Mouse (Mus musculus) midbrain, embryonic 14.5 days (tissue): ENCODE measurements around the gene Mrvi1. TPM values are rescaled to one million over a fixed set of nuclear protein-coding genes. Genes with fewer than 3 reads are reported as not detected.

Source experiments
- ATAC-seq: fragments of 200-750 bp; cut with Nextera tagmentation; 2 replicates; pipeline ENCODE4 v1.8.0; 2017; ENCODE audit warnings: moderate number of reproducible peaks, moderate library complexity; ENCODE audit not compliant: low FRiP score, low TSS enrichment
- DNase-seq: peaks from one replicate; pipeline ENCODE4 v3.0.0-alpha.2; 2015
- H3K27ac ChIP-seq: fragments of 300-500 bp; sonication (generic); replicated peaks from 2 replicates; pipeline ENCODE4 v1.5.1; 2014; ENCODE audit warnings: mild to moderate bottlenecking, low read depth, low read length, moderate library complexity
- H3K27me3 ChIP-seq: fragments of 300-500 bp; sonication (generic); 2 replicates; pipeline ENCODE4 v1.6.1; 2014; ENCODE audit warnings: low read length, control low read depth, mixed read lengths; ENCODE audit not compliant: control insufficient read depth, insufficient read depth
- H3K36me3 ChIP-seq: fragments of 300-500 bp; sonication (generic); 2 replicates; pipeline ENCODE4 v1.6.1; 2014; ENCODE audit warnings: low read length, control low read depth; ENCODE audit not compliant: control insufficient read depth, insufficient read depth
- H3K4me1 ChIP-seq: fragments of 300-500 bp; sonication (generic); 2 replicates; pipeline ENCODE4 v1.6.1; 2014; ENCODE audit warnings: mild to moderate bottlenecking, antibody characterized with exemption, low read length, control low read depth; ENCODE audit not compliant: control insufficient read depth, insufficient read depth
- H3K4me2 ChIP-seq: fragments of 300-500 bp; sonication (generic); 2 replicates; pipeline ENCODE4 v1.6.1; 2014; ENCODE audit warnings: mild to moderate bottlenecking, low read length, moderate library complexity
- H3K4me3 ChIP-seq: fragments of 300-500 bp; sonication (generic); replicated peaks from 2 replicates; pipeline ENCODE4 v1.5.1; 2014; ENCODE audit warnings: low read depth, low read length
- H3K9ac ChIP-seq: fragments of 300-500 bp; sonication (generic); replicated peaks from 2 replicates; pipeline ENCODE4 v1.6.1; 2014; ENCODE audit warnings: mild to moderate bottlenecking, low read length, moderate library complexity
- H3K9me3 ChIP-seq: fragments of 300-500 bp; sonication (generic); 2 replicates; pipeline ENCODE4 v1.6.1; 2016; ENCODE audit warnings: low read length, control low read depth, mixed read lengths; ENCODE audit not compliant: control insufficient read depth
- WGBS: fragments of 180-500 bp; shearing (Covaris S2); extraction: QIAGEN DNeasy Blood & Tissue Kit; methylation state at CpG from one replicate; pipeline ENCODE4 v1.1.7; 2014; 5-methylcytosine and 5-hydroxymethylcytosine counted together
- polyA plus RNA-seq: library from polyadenylated mRNA; unstranded; fragments of >200 nt; fragmentation: Nextera tagmentation; extraction: Ambion mirVana; gene quantifications from 2 replicates; pipeline ENCODE4 v1.2.1, GENCODE M21; 2014

Mrvi1 gene
- polyA plus RNA-seq, 1 experiment from 2014 or later = 0.99 TPM

DNA sequence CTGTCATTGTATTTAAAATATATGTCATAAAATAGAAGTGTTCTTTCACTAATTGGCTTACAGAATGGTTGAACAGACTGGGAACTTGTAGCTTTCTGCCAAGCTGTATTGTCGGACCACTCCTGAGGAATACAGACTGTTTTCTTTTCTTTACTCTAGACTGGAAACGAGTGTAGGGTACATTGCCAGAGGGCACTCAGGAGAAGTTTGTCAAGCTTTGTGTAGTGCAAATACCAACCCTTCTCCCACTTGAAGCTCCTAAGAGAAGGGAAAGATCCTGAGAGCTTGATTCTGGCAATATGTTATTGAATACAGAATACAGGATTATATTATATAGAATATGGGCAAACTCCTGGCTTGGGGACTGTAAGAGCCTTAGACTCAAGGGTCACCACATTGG is 48.3 kb downstream of the Mrvi1 start:
- H3K9me3 ChIP-seq = no peaks in the 10 kb centered on the region
- no peaks in the 10 kb centered on the region for H3K36me3 ChIP-seq
- ATAC-seq = no peak
- no peak overlapping the region for H3K4me2 ChIP-seq
- H3K27me3 ChIP-seq = no peaks in the 10 kb centered on the region
- DNase-seq = no peak
- H3K4me1 ChIP-seq = no peaks in the 10 kb centered on the region
- H3K9ac ChIP-seq = no peak overlapping the region
- no peak overlapping the region for H3K4me3 ChIP-seq
- 82% methylated on average over 2 of the region's 2 CpGs for WGBS
- H3K27ac ChIP-seq = no peak overlapping the region

DNA sequence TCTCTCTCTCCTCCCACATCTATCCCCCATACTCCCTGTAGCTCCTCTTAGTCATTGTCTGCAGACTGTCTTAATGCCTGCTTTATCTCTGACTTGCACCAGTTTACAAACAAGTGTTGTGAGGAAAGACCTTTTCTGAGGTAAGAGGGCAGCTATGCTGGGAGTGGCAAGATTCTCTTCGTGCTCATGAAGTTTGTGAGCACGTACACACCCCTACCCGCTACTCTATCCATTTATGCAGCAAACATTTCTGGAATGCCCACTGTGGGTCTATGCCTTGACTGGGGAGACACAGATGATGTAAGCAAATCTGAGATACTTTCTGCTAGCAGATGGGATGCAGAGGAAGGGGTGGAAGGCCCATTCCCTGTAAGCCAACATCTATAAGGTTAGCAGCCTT is 48.9 kb downstream of the Mrvi1 start:
- H3K9ac ChIP-seq = no peak overlapping the region
- no peaks in the 10 kb centered on the region for H3K9me3 ChIP-seq
- WGBS = 90% methylated on average over 3 of the region's 3 CpGs
- H3K4me3 ChIP-seq = no peak overlapping the region
- ATAC-seq (no peak), DNase-seq (no peak)
- H3K4me1 ChIP-seq = no peaks in the 10 kb centered on the region
- no peaks in the 10 kb centered on the region for H3K36me3 ChIP-seq
- no peaks in the 10 kb centered on the region for H3K27me3 ChIP-seq
- no peak overlapping the region for H3K27ac ChIP-seq
- H3K4me2 ChIP-seq = no peak overlapping the region

DNA sequence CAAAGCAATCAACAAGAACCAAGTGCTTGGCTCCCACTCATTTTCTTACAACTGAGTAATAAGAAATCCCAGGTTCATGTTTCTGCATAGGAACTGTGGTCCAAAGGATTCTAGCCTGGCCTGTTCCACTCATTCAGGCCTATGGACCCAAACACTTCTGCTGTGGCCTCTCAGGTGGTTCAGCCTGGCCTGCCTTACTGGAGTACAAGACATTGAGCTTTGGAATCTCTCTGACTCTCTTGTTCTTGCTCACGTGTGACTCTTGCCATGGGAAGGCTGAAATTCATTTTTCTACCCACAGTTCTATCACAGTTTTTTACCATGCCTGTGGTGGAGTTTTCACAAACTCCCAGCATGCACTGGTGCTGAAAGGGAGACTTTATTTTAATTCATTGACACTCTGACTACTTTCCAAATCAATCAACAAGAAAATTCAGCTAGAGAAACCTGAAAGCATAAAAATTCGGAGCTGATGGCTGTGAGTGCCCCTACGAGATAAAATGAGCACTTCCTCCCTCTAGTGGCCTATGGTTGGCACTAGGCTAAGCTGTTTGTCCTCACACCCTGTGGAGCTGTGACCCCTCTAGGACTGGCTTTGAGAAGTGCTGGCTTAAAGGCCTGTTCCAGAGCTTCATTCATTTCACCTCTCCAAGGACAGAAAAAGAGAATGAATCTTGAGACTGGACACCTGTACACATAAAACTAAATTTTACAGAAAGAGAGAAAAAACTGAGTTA is 52.0 kb downstream of the Mrvi1 start:
- ATAC-seq (no peak), DNase-seq (peak; percentile 72)

DNA sequence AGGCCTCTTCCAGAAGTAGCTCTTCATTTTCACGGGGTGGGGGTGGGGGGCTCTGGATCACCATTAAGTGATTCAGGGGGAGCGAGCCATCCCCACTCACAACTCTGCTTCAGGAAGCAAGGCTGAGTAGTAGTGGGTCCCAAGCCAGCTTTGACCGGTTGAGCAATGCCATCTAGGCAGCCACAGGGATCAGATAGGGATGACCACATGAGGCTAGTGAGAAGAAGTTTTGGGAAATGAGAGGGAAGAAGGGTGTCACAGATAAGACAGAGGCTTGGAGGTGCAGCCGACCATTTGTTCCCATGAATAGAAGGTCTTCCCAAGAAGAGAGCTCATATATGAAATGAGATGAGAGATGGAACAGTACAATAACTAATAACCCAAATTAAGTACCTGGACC is 55.7 kb downstream of the Mrvi1 start:
- no peak for ATAC-seq

More for the DNA sequence above, 52.0 kb downstream of the Mrvi1 start:
- no peak overlapping the region for H3K4me2 ChIP-seq
- no peaks in the 10 kb centered on the region for H3K27me3 ChIP-seq
- no peaks in the 10 kb centered on the region for H3K4me1 ChIP-seq
- H3K4me3 ChIP-seq = no peak overlapping the region
- no peaks in the 10 kb centered on the region for H3K9me3 ChIP-seq
- no peaks in the 10 kb centered on the region for H3K36me3 ChIP-seq
- no peak overlapping the region for H3K27ac ChIP-seq
- 35% methylated on average over 3 of the region's 3 CpGs for WGBS
- H3K9ac ChIP-seq = no peak overlapping the region

DNA sequence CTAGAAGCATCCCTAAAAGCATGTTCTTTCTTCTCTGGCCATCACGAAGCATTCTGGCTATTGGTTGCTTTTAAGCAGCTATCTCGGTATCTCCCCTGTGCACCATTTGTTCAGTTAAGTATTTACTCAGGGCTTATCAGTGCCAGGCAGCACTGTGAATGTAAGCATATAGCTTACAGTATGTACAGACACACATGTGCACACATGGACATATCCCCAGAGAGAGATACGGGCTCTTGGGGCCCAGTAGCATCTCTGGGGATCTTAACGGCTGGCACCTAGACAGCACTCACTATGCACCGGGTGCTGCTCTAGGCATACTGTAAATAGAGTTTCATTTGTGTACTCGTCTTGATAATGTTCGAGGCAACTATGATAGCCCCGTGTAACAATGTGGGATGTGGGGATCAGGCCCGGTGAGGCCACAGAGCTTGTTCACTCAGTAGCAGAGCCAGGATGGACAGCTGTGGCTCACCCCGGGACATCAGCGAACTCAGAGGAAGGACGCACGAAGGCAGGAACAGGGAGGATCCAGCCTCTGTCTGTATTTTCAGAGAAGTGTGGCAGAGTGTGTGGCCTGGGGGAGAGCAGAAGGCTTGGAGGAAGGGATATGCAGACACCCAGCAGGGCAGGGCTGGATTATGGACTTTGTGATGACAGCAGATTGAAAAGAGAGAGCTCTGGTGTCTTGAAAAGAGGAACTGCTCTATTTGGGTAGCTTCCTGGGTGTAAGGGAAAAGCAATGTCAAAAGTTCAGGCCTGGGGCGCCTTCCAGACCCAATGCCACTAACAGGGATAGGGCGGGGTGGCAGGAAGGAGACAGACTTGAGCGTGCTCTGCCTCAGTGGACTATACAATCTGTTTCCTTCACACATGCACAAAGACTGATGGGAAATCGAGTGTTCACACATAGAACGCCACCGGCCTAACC is 61.7 kb downstream of the Mrvi1 start:
- Histone ChIP-seq H3K4me3 (no peak overlapping the region), H3K36me3 (no peaks in the 10 kb centered on the region), H3K9me3 (no peaks in the 10 kb centered on the region), H3K4me2 (no peak overlapping the region), H3K9ac (no peak overlapping the region), H3K27ac (no peak overlapping the region), H3K27me3 (no peaks in the 10 kb centered on the region), H3K4me1 (no peaks in the 10 kb centered on the region)
- peak; percentile 4 for DNase-seq
- WGBS = 83% methylated on average over 19 of the region's 19 CpGs
- no peak for ATAC-seq

More for the DNA sequence above, 55.7 kb downstream of the Mrvi1 start:
- DNase-seq = no peak
- Histone ChIP-seq H3K27ac (no peak overlapping the region), H3K4me1 (no peaks in the 10 kb centered on the region), H3K36me3 (no peaks in the 10 kb centered on the region), H3K4me3 (no peak overlapping the region), H3K4me2 (no peak overlapping the region), H3K27me3 (no peaks in the 10 kb centered on the region), H3K9ac (no peak overlapping the region), H3K9me3 (no peaks in the 10 kb centered on the region)
- 81% methylated on average over 4 of the region's 4 CpGs for WGBS

DNA sequence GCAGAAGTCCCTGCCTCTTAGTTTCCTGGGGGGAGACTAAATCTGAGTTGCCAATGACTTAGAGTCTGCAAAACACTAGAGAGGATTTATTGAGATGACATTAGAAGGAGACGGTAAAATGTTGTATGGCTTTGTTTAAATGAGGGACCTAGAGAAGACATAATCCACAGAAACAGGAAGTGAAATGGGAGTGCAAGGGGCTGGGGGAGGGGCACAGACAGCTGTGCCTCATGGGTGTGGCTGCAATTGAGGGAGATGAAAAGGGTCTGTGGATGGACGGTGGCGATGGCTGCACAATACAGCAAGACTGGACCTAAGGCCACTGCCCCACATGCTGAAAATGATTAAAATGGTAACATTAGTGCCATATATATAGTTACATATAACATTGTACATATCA is 62.5 kb downstream of the Mrvi1 start:
- Histone ChIP-seq H3K27ac (no peak overlapping the region), H3K9ac (no peak overlapping the region), H3K36me3 (no peaks in the 10 kb centered on the region), H3K9me3 (no peaks in the 10 kb centered on the region), H3K27me3 (no peaks in the 10 kb centered on the region), H3K4me3 (no peak overlapping the region), H3K4me1 (no peaks in the 10 kb centered on the region), H3K4me2 (no peak overlapping the region)
- 63% methylated on average over 3 of the region's 3 CpGs for WGBS
- DNase-seq = no peak
- ATAC-seq = no peak

DNA sequence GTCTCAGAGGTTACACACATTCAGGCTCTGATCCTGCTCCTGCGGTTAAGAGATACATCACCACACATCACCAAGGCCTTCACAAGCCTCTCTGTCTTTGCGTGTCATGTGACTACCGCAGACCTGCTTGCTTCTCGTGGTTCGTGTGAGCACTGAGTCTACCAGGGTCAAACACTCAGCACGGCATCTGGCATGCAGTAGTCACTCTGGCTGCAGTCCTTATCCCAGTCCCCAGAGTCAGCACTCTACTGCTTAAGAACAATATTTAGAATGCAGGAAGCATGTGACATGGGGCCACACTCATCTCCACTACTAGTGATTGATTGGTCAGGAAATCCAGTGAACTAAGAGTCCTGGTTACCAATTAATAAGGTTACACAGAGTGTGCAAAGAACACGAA is 66.3 kb downstream of the Mrvi1 start:
- Histone ChIP-seq H3K36me3 (no peaks in the 10 kb centered on the region), H3K27me3 (no peaks in the 10 kb centered on the region), H3K9ac (no peak overlapping the region), H3K4me2 (no peak overlapping the region), H3K4me3 (no peak overlapping the region), H3K9me3 (no peaks in the 10 kb centered on the region), H3K27ac (no peak overlapping the region), H3K4me1 (no peaks in the 10 kb centered on the region)
- DNase-seq = no peak
- ATAC-seq = no peak
- WGBS = 85% methylated on average over 7 of the region's 7 CpGs

DNA sequence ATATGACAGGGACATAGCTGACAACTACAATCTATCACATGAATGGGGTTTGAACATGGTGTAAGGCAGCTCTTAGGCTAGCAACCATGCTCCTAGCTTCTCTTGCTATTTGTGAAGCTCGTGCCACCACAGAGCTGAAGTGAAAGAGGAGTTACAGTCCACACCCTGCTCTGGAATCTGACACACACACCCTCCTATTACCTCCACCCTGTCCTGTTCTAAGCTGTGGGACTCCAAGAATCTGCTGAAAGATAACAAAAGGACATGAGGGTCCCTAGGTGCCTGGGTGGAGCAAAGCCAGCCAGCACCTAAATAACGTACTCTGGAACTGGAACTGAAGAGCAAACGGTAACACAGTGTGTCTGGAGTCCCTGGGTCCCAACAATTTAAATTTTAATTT is 67.7 kb downstream of the Mrvi1 start:
- H3K36me3 ChIP-seq = no peaks in the 10 kb centered on the region
- H3K9ac ChIP-seq = no peak overlapping the region
- DNase-seq (no peak), ATAC-seq (no peak)
- 86% methylated on average over 3 of the region's 3 CpGs for WGBS
- no peaks in the 10 kb centered on the region for H3K4me1 ChIP-seq
- H3K4me3 ChIP-seq = no peak overlapping the region
- H3K27me3 ChIP-seq = no peaks in the 10 kb centered on the region
- H3K4me2 ChIP-seq = no peak overlapping the region
- no peaks in the 10 kb centered on the region for H3K9me3 ChIP-seq
- no peak overlapping the region for H3K27ac ChIP-seq
